Mouse (Mus musculus) CH12.LX (cell line): Measurements from ENCODE around the gene Tmem89. TPM values are rescaled to one million over a fixed set of nuclear protein-coding genes. Genes with fewer than 3 reads are reported as not detected.

ENCODE experiments used
- DNase-seq: peaks from one replicate; pipeline ENCODE4 v3.0.0-alpha.2; 2013; ENCODE audit errors: extremely low read depth
- H3K27ac ChIP-seq: 2 replicates; pipeline ENCODE4 v1.5.1; 2012; ENCODE audit warnings: low read depth, mild to moderate bottlenecking, control low read depth, moderate library complexity; ENCODE audit not compliant: insufficient read depth
- H3K27me3 ChIP-seq: replicated peaks from 2 replicates; pipeline ENCODE3; 2012; ENCODE audit warnings: inconsistent platforms
- H3K36me3 ChIP-seq, 2 experiments: replicated peaks in 1 of 2; 2 replicates each; pipeline versions ENCODE3 to v1.6.1; 2012; ENCODE audit warnings: inconsistent platforms in 1 of 2, low read length in 1 of 2, mild to moderate bottlenecking in 1 of 2, mixed read lengths in 1 of 2, moderate library complexity in 1 of 2; ENCODE audit not compliant: control insufficient read depth in 1 of 2, insufficient read depth in 1 of 2
- H3K4me1 ChIP-seq, 2 experiments: 2 replicates each; pipeline ENCODE4 v1.6.1; 2012; ENCODE audit warnings: inconsistent platforms in 1 of 2, moderate library complexity in 1 of 2; ENCODE audit not compliant: insufficient read depth in 2 of 2, control insufficient read depth in 1 of 2
- H3K4me2 ChIP-seq: 2 replicates; pipeline ENCODE4 v1.6.1; 2012; ENCODE audit warnings: low read depth, mild to moderate bottlenecking, control low read depth; ENCODE audit not compliant: poor library complexity, insufficient read depth, severe bottlenecking
- H3K4me3 ChIP-seq, 3 experiments: fragments of 150-350 bp in 1 of 3; sonication (generic) in 1 of 3; replicated peaks in 1 of 3; 2 replicates each; pipeline versions ENCODE3 to v1.5.1; 2011 to 2012; ENCODE audit warnings: low read depth in 2 of 3, low read length in 2 of 3, mild to moderate bottlenecking in 2 of 3, moderate library complexity in 2 of 3, control low read depth in 1 of 3, improper control_type of control experiment in 1 of 3, inconsistent platforms in 1 of 3, mixed read lengths in 1 of 3; ENCODE audit not compliant: poor library complexity in 1 of 3
- H3K79me2 ChIP-seq: replicated peaks from 2 replicates; pipeline ENCODE4 v1.6.1; 2012; ENCODE audit warnings: mild to moderate bottlenecking, moderate library complexity; ENCODE audit not compliant: control insufficient read depth, poor library complexity, insufficient read depth, severe bottlenecking; ENCODE audit errors: extremely low read depth
- H3K9ac ChIP-seq: 2 replicates; pipeline ENCODE4 v1.6.1; 2012; ENCODE audit warnings: low read depth, mild to moderate bottlenecking, control low read depth, moderate library complexity; ENCODE audit not compliant: insufficient read depth
- H3K9me3 ChIP-seq: replicated peaks from 2 replicates; pipeline ENCODE3; 2012; ENCODE audit warnings: low read length, inconsistent platforms, mixed read lengths
- BHLHE40 ChIP-seq: IDR thresholded peaks from 2 replicates; pipeline ENCODE4 v1.6.1; 2011; ENCODE audit warnings: mild to moderate bottlenecking, low read depth, low read length, improper control_type of control experiment
- CHD2 ChIP-seq: IDR thresholded peaks from 2 replicates; pipeline ENCODE4 v1.6.1; 2011; ENCODE audit warnings: low read length, improper control_type of control experiment
- EP300 ChIP-seq: IDR thresholded peaks from 2 replicates; pipeline ENCODE4 v1.6.1; 2011; ENCODE audit warnings: low read length, improper control_type of control experiment
- ETS1 ChIP-seq: conservative IDR thresholded peaks from 2 replicates; pipeline ENCODE4 v1.6.1; 2012; ENCODE audit warnings: low read depth, mild to moderate bottlenecking, inconsistent platforms, low read length, improper control_type of control experiment, moderate library complexity
- GABPA ChIP-seq: IDR thresholded peaks from 2 replicates; pipeline ENCODE4 v1.6.1; 2012; ENCODE audit warnings: low read depth, low read length, improper control_type of control experiment, inconsistent platforms; ENCODE audit not compliant: insufficient replicate concordance
- IRF4 ChIP-seq: IDR thresholded peaks from 2 replicates; pipeline ENCODE4 v1.6.1; 2014; ENCODE audit warnings: low read depth, mild to moderate bottlenecking, inconsistent platforms, low read length, improper control_type of control experiment
- JUN ChIP-seq: IDR thresholded peaks from 2 replicates; pipeline ENCODE4 v1.6.1; 2011; ENCODE audit warnings: low read depth, mild to moderate bottlenecking, low read length, improper control_type of control experiment, moderate library complexity; ENCODE audit not compliant: insufficient read depth
- KAT2A ChIP-seq: IDR thresholded peaks from 2 replicates; pipeline ENCODE4 v1.6.1; 2012; ENCODE audit warnings: low read length, improper control_type of control experiment, inconsistent platforms; ENCODE audit not compliant: insufficient replicate concordance
- MAZ ChIP-seq: IDR thresholded peaks from 2 replicates; pipeline ENCODE4 v1.6.1; 2012; ENCODE audit warnings: low read depth, mild to moderate bottlenecking, inconsistent platforms, low read length, improper control_type of control experiment, moderate library complexity
- MEF2A ChIP-seq: IDR thresholded peaks from 2 replicates; pipeline ENCODE4 v1.6.1; 2014; ENCODE audit warnings: low read depth, mild to moderate bottlenecking, inconsistent platforms, low read length, improper control_type of control experiment, borderline replicate concordance
- MXI1 ChIP-seq: IDR thresholded peaks from 2 replicates; pipeline ENCODE4 v1.6.1; 2011; ENCODE audit warnings: mild to moderate bottlenecking, low read depth, low read length, improper control_type of control experiment
- NRF1 ChIP-seq: IDR thresholded peaks from 2 replicates; pipeline ENCODE4 v1.6.1; 2014; ENCODE audit warnings: low read depth, mild to moderate bottlenecking, inconsistent platforms, low read length, improper control_type of control experiment, moderate library complexity
- PAX5 ChIP-seq: IDR thresholded peaks from 2 replicates; pipeline ENCODE4 v1.6.1; 2012; ENCODE audit warnings: low read length, inconsistent platforms, mixed read lengths
- POLR2A ChIP-seq: IDR thresholded peaks from 2 replicates; pipeline ENCODE4 v1.6.1; 2011; ENCODE audit warnings: low read depth, mild to moderate bottlenecking, improper control_type of control experiment, low read length
- RCOR1 ChIP-seq: conservative IDR thresholded peaks from 2 replicates; pipeline ENCODE4 v1.6.1; 2012; ENCODE audit warnings: low read depth, mild to moderate bottlenecking, inconsistent platforms, low read length, improper control_type of control experiment
- SIN3A ChIP-seq: IDR thresholded peaks from 2 replicates; pipeline ENCODE4 v1.6.1; 2012; ENCODE audit warnings: low read length, improper control_type of control experiment, inconsistent platforms
- TBP ChIP-seq: conservative IDR thresholded peaks from 2 replicates; pipeline ENCODE4 v1.6.1; 2011; ENCODE audit warnings: low read depth, low read length, improper control_type of control experiment
- TCF12 ChIP-seq: IDR thresholded peaks from 2 replicates; pipeline ENCODE4 v1.6.1; 2014; ENCODE audit warnings: low read depth, mild to moderate bottlenecking, inconsistent platforms, low read length, improper control_type of control experiment
- USF1 ChIP-seq: IDR thresholded peaks from 2 replicates; pipeline ENCODE4 v1.6.1; 2014; ENCODE audit warnings: low read depth, mild to moderate bottlenecking, inconsistent platforms, low read length, improper control_type of control experiment
- USF2 ChIP-seq: conservative IDR thresholded peaks from 2 replicates; pipeline ENCODE4 v1.6.1; 2011; ENCODE audit warnings: low read depth, low read length, improper control_type of control experiment
- ZC3H11A ChIP-seq: IDR thresholded peaks from 2 replicates; pipeline ENCODE4 v1.6.1; 2012; ENCODE audit warnings: low read depth, mild to moderate bottlenecking, inconsistent platforms, low read length, improper control_type of control experiment
- ZKSCAN1 ChIP-seq: IDR thresholded peaks from 2 replicates; pipeline ENCODE4 v1.6.1; 2012; ENCODE audit warnings: low read depth, inconsistent platforms, low read length, improper control_type of control experiment, borderline replicate concordance
- ZNF384 ChIP-seq: IDR thresholded peaks from 2 replicates; pipeline ENCODE4 v1.6.1; 2012; ENCODE audit warnings: low read depth, low read length, improper control_type of control experiment, inconsistent platforms
- dilution Hi-C: fragments of 300-500 bp; cut with MboI; formaldehyde crosslinking; loops from 2 replicates; pipeline ENCODE4 v1.14.3; 2020; ENCODE audit warnings: low sequenced_read_pairs; ENCODE audit not compliant: extremely low pct_unique_long_range_greater_than_20kb, extremely low pct_ligation_motif_present
- in situ Hi-C: fragments of 300-500 bp; cut with MboI; formaldehyde crosslinking; loops from 3 replicates; pipeline ENCODE4 v1.14.3; 2019; ENCODE audit warnings: low sequenced_read_pairs, low pct_ligation_motif_present, low pct_unique_long_range_greater_than_20kb, mixed read lengths
- polyA plus RNA-seq: library from polyadenylated mRNA; unstranded; fragments of >175 nt; gene quantifications from 2 replicates; pipeline ENCODE4 v1.2.1, GENCODE M21; 2012; ENCODE audit warnings: low read depth; ENCODE audit not compliant: insufficient read length
- total RNA-seq, 2 experiments: library from RNA; depleted of rRNA; stranded (reverse); fragments of 300-350 nt in 1 of 2; fragments of >200 nt in 1 of 2; gene quantifications; 2 replicates each; pipeline ENCODE4 v1.2.3; 2012 to 2014

Gene Tmem89
- total and polyA plus RNA-seq, 3 experiments: not detected

- peaks cover 23 to 34% of the 10 kb centered on the region in 2 experiments for H3K36me3 ChIP-seq
- H3K4me2 ChIP-seq: no peak within 1 kb of the TSS
- no peaks in the 10 kb centered on the region for H3K79me2 ChIP-seq
- no peak for DNase-seq
- H3K9me3 ChIP-seq: no peaks in the 10 kb centered on the region
- no peak for TF ChIP-seq SIN3A
- no peak for TF ChIP-seq BHLHE40
- TF ChIP-seq USF1: no peak
- no peak for TF ChIP-seq MEF2A
- no peak for TF ChIP-seq MAZ
- no peak for TF ChIP-seq ZNF384
- dilution Hi-C loops (no loop called here), in situ Hi-C loops (no loop called here)
- no peak within 1 kb of the TSS for H3K4me3 ChIP-seq
- H3K9ac ChIP-seq: no peak within 1 kb of the TSS
- no peaks in the 10 kb centered on the region for H3K27me3 ChIP-seq
- no peaks in the 10 kb centered on the region for H3K4me1 ChIP-seq
- no peak within 1 kb of the TSS for H3K27ac ChIP-seq
These were observed 38.7 kb downstream of the Tmem89 start, which contains the start of gene Col7a1 for GRCm38 (mm10) chr9:108953081-108953636. Gene Col7a1 (plus strand): TSS chr9:108953586.

- dilution Hi-C loops: no loop called here
- no peaks in the 10 kb centered on the region for H3K4me1 ChIP-seq
- H3K4me3 ChIP-seq: no peak overlapping the region
- H3K9ac ChIP-seq: no peak overlapping the region
- DNase-seq: no peak
- in situ Hi-C loops: no loop called here
- H3K9me3 ChIP-seq: no peaks in the 10 kb centered on the region
- no peak overlapping the region for H3K27ac ChIP-seq
- no peaks in the 10 kb centered on the region for H3K79me2 ChIP-seq
- H3K4me2 ChIP-seq: no peak overlapping the region
- TF ChIP-seq TBP (no peak), PAX5 (no peak), TCF12 (no peak), EP300 (no peak), BHLHE40 (no peak), USF2 (no peak), GABPA (no peak), ZC3H11A (no peak), KAT2A (no peak), USF1 (no peak), ZKSCAN1 (no peak), POLR2A (no peak), ETS1 (no peak), RCOR1 (no peak), MXI1 (no peak), CHD2 (no peak), JUN (no peak), NRF1 (no peak), ZNF384 (no peak), IRF4 (no peak)
- no peaks in the 10 kb centered on the region for H3K27me3 ChIP-seq
- peaks cover 3 to 14% of the 10 kb centered on the region in 2 experiments for H3K36me3 ChIP-seq
These were observed 40.8 kb downstream of the Tmem89 start for GRCm38 (mm10) chr9:108955241-108955640.
